Comparison of ENCODE assay signal across 11 mouse cellular contexts in the genomic region with DNA sequence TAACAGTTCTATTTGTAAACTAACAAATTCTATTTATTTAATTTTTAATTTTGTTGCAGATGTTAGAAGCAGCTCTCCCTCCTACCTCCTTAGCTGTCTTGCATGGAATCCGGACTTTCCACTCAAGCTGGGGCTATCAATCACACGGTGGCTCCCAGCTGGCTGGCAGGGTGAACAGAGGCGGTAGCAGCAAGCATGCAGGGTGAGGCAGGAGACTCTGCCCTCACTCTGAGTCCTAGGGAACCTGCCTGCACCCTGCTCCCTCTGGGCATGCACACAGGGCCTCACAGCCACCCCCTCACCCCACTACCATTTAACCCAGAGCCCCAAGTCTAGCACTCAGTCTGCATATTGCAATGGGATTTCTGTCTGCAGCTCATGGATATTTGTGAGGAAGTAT.
DNase-seq lines count a peak whose midpoint lies in the region; ATAC-seq and TF ChIP-seq lines count a peak whose summit lies in the region.
"Had no signal": no experiment of that assay in that cellular context is flagged by ENCODE, and none has a peak within 500 bp of the region (broad histone marks: within the 10 kb centered on the region; RNA-seq: fewer than 3 reads in every experiment).

No protein-coding gene starts in this region.

- H3K4me3 ChIP-seq in kidney, embryonic 15.5 days (replicated peaks), result no peak overlapping the region
- no peak overlapping the region for H3K4me3 ChIP-seq in intestine, embryonic 16.5 days (ENCODE audit: low read length)
- no peak overlapping the region for H3K4me3 ChIP-seq in cerebellum, adult 2 months (replicated peaks; ENCODE audit: insufficient read depth, low read depth, low read length)
- H3K4me3 ChIP-seq: limb, embryonic 13.5 days; midbrain, embryonic 13.5 days had no signal

- TF ChIP-seq CTCF in cerebellum, adult 2 months (IDR thresholded peaks at IDR 0.05; ENCODE audit: borderline replicate concordance, insufficient read depth, low read depth, low read length), result no peak

- no peaks in the 10 kb centered on the region for H3K9me3 ChIP-seq in kidney, embryonic 15.5 days (replicated peaks)
- H3K9me3 ChIP-seq in intestine, embryonic 16.5 days (ENCODE audit: control insufficient read depth, low read length), result no peaks in the 10 kb centered on the region
- H3K9me3 ChIP-seq: limb, embryonic 13.5 days; midbrain, embryonic 13.5 days had no signal

- peaks cover 42% of the 10 kb centered on the region for H3K27me3 ChIP-seq in kidney, embryonic 15.5 days
- no peaks in the 10 kb centered on the region for H3K27me3 ChIP-seq in intestine, embryonic 16.5 days (replicated peaks; ENCODE audit: control insufficient read depth, insufficient read depth, low read length)
- H3K27me3 ChIP-seq in cerebellum, adult 2 months (ENCODE audit: control insufficient read depth, insufficient read depth, low read length), result no peaks in the 10 kb centered on the region

- DNase-seq in kidney, adult 11 months, result peak; percentile 44
- peak; percentile 69 for DNase-seq in embryo, embryonic 10 days (ENCODE audit: low spot score)
- DNase-seq in mesoderm, embryonic 11.5 days (ENCODE audit: low read depth, low spot score), result peak; percentile 75
- DNase-seq in cerebellum, adult 2 months, result no peak
- no peak for DNase-seq in urinary bladder, postnatal 25 days (ENCODE audit: low spot score)
- DNase-seq in B cell, adult 2 months, result no peak
- DNase-seq: heart, postnatal 4 days had no signal

- no peak for ATAC-seq in kidney, embryonic 15.5 days (replicated peaks; ENCODE audit: low FRiP score)
- peak; percentile 95 for ATAC-seq in intestine, embryonic 16.5 days
- ATAC-seq: midbrain, embryonic 13.5 days had no signal

- no peaks in the 10 kb centered on the region for H3K36me3 ChIP-seq in kidney, embryonic 15.5 days
- H3K36me3 ChIP-seq in intestine, embryonic 16.5 days (ENCODE audit: control insufficient read depth, insufficient read depth, low read length), result no peaks in the 10 kb centered on the region
- H3K36me3 ChIP-seq: limb, embryonic 13.5 days; midbrain, embryonic 13.5 days had no signal

- no peak overlapping the region for H3K9ac ChIP-seq in kidney, embryonic 15.5 days
- no peak overlapping the region for H3K9ac ChIP-seq in intestine, embryonic 16.5 days (ENCODE audit: low read depth, low read length)
- H3K9ac ChIP-seq: limb, embryonic 13.5 days; midbrain, embryonic 13.5 days had no signal

- WGBS in kidney, embryonic 15.5 days, result 11% methylated on average over 3 of the region's 3 CpGs
- WGBS in intestine, embryonic 16.5 days, result 17% methylated on average over 3 of the region's 3 CpGs
- 66% methylated on average over 3 of the region's 3 CpGs for WGBS in cerebellum, adult 2 months

- no peak for TF ChIP-seq POLR2A in cerebellum, adult 2 months (IDR thresholded peaks at IDR 0.05; ENCODE audit: borderline replicate concordance, insufficient read depth, low read length)

- H3K4me2 ChIP-seq in kidney, embryonic 15.5 days, result no peak overlapping the region
- H3K4me2 ChIP-seq in intestine, embryonic 16.5 days (ENCODE audit: low read depth, low read length), result no peak overlapping the region

- H3K4me1 ChIP-seq in kidney, embryonic 15.5 days, result peaks cover 45% of the 10 kb centered on the region
- peaks cover 16% of the 10 kb centered on the region for H3K4me1 ChIP-seq in intestine, embryonic 16.5 days (ENCODE audit: control insufficient read depth, insufficient read depth, low read length)
- peaks cover 9% of the 10 kb centered on the region for H3K4me1 ChIP-seq in cerebellum, adult 2 months (ENCODE audit: control insufficient read depth, insufficient read depth, low read length)

- no peak overlapping the region for H3K27ac ChIP-seq in kidney, embryonic 15.5 days
- H3K27ac ChIP-seq in intestine, embryonic 16.5 days (ENCODE audit: low read length), result no peak overlapping the region
- H3K27ac ChIP-seq in cerebellum, adult 2 months (ENCODE audit: insufficient read depth, low read length), result no peak overlapping the region
- H3K27ac ChIP-seq: limb, embryonic 13.5 days; midbrain, embryonic 13.5 days had no signal

Comparison
In these comparisons a context has a peak if more than half of its experiments do, and no peak if none do; other contexts are left out.
1. DNase-seq: peak in kidney, adult 11 months (single experiment), embryo, embryonic 10 days (single experiment) and mesoderm, embryonic 11.5 days (single experiment); none in cerebellum, adult 2 months (0 of 2), urinary bladder, postnatal 25 days (single experiment) and B cell, adult 2 months (0 of 2).